ENCODE assay signal across 9 mouse cellular contexts in genomic region chr16:17234499-17234895, GRCm38 (mm10). TPM values are rescaled to one million over a fixed set of nuclear protein-coding genes. Genes with fewer than 3 reads are reported as not detected.
DNase-seq lines count a peak whose midpoint lies in the region; ATAC-seq lines count a peak whose summit lies in the region.
"Had no signal": no experiment of that assay in that cellular context is flagged by ENCODE, and none has a peak within 500 bp of the region (broad histone marks: within the 10 kb centered on the region; RNA-seq: fewer than 3 reads in every experiment).

No protein-coding gene starts in this region.

- intact Hi-C loops in gastrocnemius, postnatal 14 days (cut with DNase I; ENCODE audit: low total_unique reads): loop anchor here (10.0 kb wide), 1 partner anchor 1640 kb away; the partner anchor contains the start of genes Hira and Mrpl40

- H3K27ac ChIP-seq in kidney, embryonic 15.5 days: peak overlapping the region; percentile 90
- peak overlapping the region; percentile 95 for H3K27ac ChIP-seq in forebrain, embryonic 16.5 days (ENCODE audit: low read length)
- peak overlapping the region; percentile 84; the same call in 1 of the 2 replicates for H3K27ac ChIP-seq in stomach, embryonic 14.5 days (ENCODE audit: low read length)

- H3K36me3 ChIP-seq in kidney, embryonic 15.5 days: no peaks in the 10 kb centered on the region
- no peaks in the 10 kb centered on the region for H3K36me3 ChIP-seq in forebrain, embryonic 16.5 days (ENCODE audit: control insufficient read depth, insufficient read depth)
- no peaks in the 10 kb centered on the region for H3K36me3 ChIP-seq in stomach, embryonic 14.5 days (ENCODE audit: control insufficient read depth, insufficient read depth, low read length)

- H3K9me3 ChIP-seq in kidney, embryonic 15.5 days (replicated peaks): no peaks in the 10 kb centered on the region
- H3K9me3 ChIP-seq in forebrain, embryonic 16.5 days (ENCODE audit: control insufficient read depth, low read length): no peaks in the 10 kb centered on the region
- no peaks in the 10 kb centered on the region; the same call in 1 of the 2 replicates for H3K9me3 ChIP-seq in stomach, embryonic 14.5 days (ENCODE audit: control insufficient read depth, low read depth, low read length)

- 3% methylated on average over 12 of the region's 12 CpGs for whole genome bisulfite sequencing in kidney, embryonic 15.5 days
- 3% methylated on average over 12 of the region's 12 CpGs for WGBS in forebrain, embryonic 16.5 days
- WGBS in stomach, embryonic 14.5 days: 3% methylated on average over 12 of the region's 12 CpGs

- DNase-seq in kidney, postnatal 14 days: no peak
- peak; percentile 39 for DNase-seq in cerebellum, adult 11-12 months
- peak; percentile 20 to 42 for DNase-seq in kidney, postnatal 25 days
- DNase-seq in lung, postnatal 14 days: peak; percentile 19
- no peak for DNase-seq in gastrocnemius, postnatal 14 days

- H3K4me2 ChIP-seq in kidney, embryonic 15.5 days: peak overlapping the region; percentile 92
- peak overlapping the region; percentile 84 for H3K4me2 ChIP-seq in forebrain, embryonic 16.5 days (ENCODE audit: low read length)
- H3K4me2 ChIP-seq in stomach, embryonic 14.5 days (replicated peaks; ENCODE audit: low read depth, low read length): peak overlapping the region; percentile 78

- H3K4me1 ChIP-seq in kidney, embryonic 15.5 days: peaks cover 49% of the 10 kb centered on the region
- peaks cover 24% of the 10 kb centered on the region for H3K4me1 ChIP-seq in forebrain, embryonic 16.5 days (replicated peaks; ENCODE audit: control insufficient read depth, insufficient read depth, low read length)
- peaks cover 25% of the 10 kb centered on the region for H3K4me1 ChIP-seq in stomach, embryonic 14.5 days (ENCODE audit: control insufficient read depth, insufficient read depth, low read length)

- peak overlapping the region; percentile 91 for H3K9ac ChIP-seq in kidney, embryonic 15.5 days
- peak overlapping the region; percentile 96 for H3K9ac ChIP-seq in forebrain, embryonic 16.5 days (replicated peaks; ENCODE audit: low read depth, low read length)
- peak overlapping the region; percentile 67 for H3K9ac ChIP-seq in stomach, embryonic 14.5 days (replicated peaks; ENCODE audit: low read depth, low read length)

- no peaks in the 10 kb centered on the region for H3K27me3 ChIP-seq in kidney, embryonic 15.5 days
- no peaks in the 10 kb centered on the region for H3K27me3 ChIP-seq in forebrain, embryonic 16.5 days (replicated peaks; ENCODE audit: control insufficient read depth, insufficient read depth, low read length)
- H3K27me3 ChIP-seq in stomach, embryonic 14.5 days (ENCODE audit: control insufficient read depth, insufficient read depth, low read length): no peaks in the 10 kb centered on the region

- ATAC-seq in kidney, embryonic 15.5 days (replicated peaks; ENCODE audit: low FRiP score): no peak
- ATAC-seq in forebrain, embryonic 16.5 days: no peak
- ATAC-seq in stomach, embryonic 14.5 days (ENCODE audit: insufficient number of reproducible peaks, insufficient read depth, low FRiP score, low read depth): no peak

- H3K4me3 ChIP-seq in kidney, embryonic 15.5 days (replicated peaks): peak overlapping the region; percentile 91
- peak overlapping the region; percentile 90 for H3K4me3 ChIP-seq in forebrain, embryonic 16.5 days (replicated peaks; ENCODE audit: low read length)
- peak overlapping the region; percentile 74 for H3K4me3 ChIP-seq in stomach, embryonic 14.5 days (ENCODE audit: low read depth, low read length)

RNA-seq across cellular contexts. Expression of gene Hic2, which starts 1.1 kb away (rescaled TPM):
- polyA plus RNA-seq in kidney, embryonic 15.5 days (2015; fragmentation: Nextera tagmentation; extraction: Ambion mirVana): 4.6 and 4.8 TPM in 2 replicates
- polyA plus RNA-seq in forebrain, embryonic 16.5 days (2015; fragmentation: Nextera tagmentation; extraction: Ambion mirVana): 7.1 and 9.4 TPM in 2 replicates
- 4.8 and 5.2 TPM in 2 replicates for polyA plus RNA-seq in stomach, embryonic 14.5 days (2014; fragmentation: Nextera tagmentation; extraction: Ambion mirVana)
- 1 to 10 TPM; 1.1 to 1.2 TPM for total RNA-seq in gastrocnemius, postnatal 14 days (2021)

RNA-seq across cellular contexts. Expression of gene Rimbp3, which starts 26.1 kb away (rescaled TPM):
- polyA plus RNA-seq in kidney, embryonic 15.5 days (2015; fragmentation: Nextera tagmentation; extraction: Ambion mirVana): 0.44 and 0.73 TPM in 2 replicates
- polyA plus RNA-seq in forebrain, embryonic 16.5 days (2015; fragmentation: Nextera tagmentation; extraction: Ambion mirVana): 1.8 and 2.3 TPM in 2 replicates
- 0.65 and 0.69 TPM in 2 replicates for polyA plus RNA-seq in stomach, embryonic 14.5 days (2014; fragmentation: Nextera tagmentation; extraction: Ambion mirVana)
- under 1 TPM in 1 of 2 experiments, not detected in 1; 0.10 TPM for total RNA-seq in gastrocnemius, postnatal 14 days (2021)
- total RNA-seq: adrenal gland, postnatal 36 days had no signal

RNA-seq across cellular contexts. Expression of gene Ube2l3, which starts 32.0 kb away (rescaled TPM):
- polyA plus RNA-seq in kidney, embryonic 15.5 days (2015; fragmentation: Nextera tagmentation; extraction: Ambion mirVana): 360 and 379 TPM in 2 replicates
- 298 and 325 TPM in 2 replicates for polyA plus RNA-seq in forebrain, embryonic 16.5 days (2015; fragmentation: Nextera tagmentation; extraction: Ambion mirVana)
- 325 and 353 TPM in 2 replicates for polyA plus RNA-seq in stomach, embryonic 14.5 days (2014; fragmentation: Nextera tagmentation; extraction: Ambion mirVana)
- 100 to 1,000 TPM; 144 TPM for total RNA-seq in gastrocnemius, postnatal 14 days (2021)

RNA-seq across cellular contexts. Expression of gene Tmem191c, which starts 41.4 kb away (rescaled TPM):
- polyA plus RNA-seq in kidney, embryonic 15.5 days (2015; fragmentation: Nextera tagmentation; extraction: Ambion mirVana): 13.3 and 17.7 TPM in 2 replicates
- polyA plus RNA-seq in forebrain, embryonic 16.5 days (2015; fragmentation: Nextera tagmentation; extraction: Ambion mirVana): 23.0 and 43.0 TPM in 2 replicates
- 11.7 and 11.8 TPM in 2 replicates for polyA plus RNA-seq in stomach, embryonic 14.5 days (2014; fragmentation: Nextera tagmentation; extraction: Ambion mirVana)
- 1 to 10 TPM in 1 of 2 experiments, under 1 TPM in 1; 0.96 to 1.2 TPM for total RNA-seq in gastrocnemius, postnatal 14 days (2021)

Comparison
In these comparisons a context has a peak if more than half of its experiments do, and no peak if none do; other contexts are left out.
1. DNase-seq: peak in cerebellum, adult 11-12 months (single experiment), kidney, postnatal 25 days (2 of 2) and lung, postnatal 14 days (single experiment); none in kidney, postnatal 14 days (single experiment) and gastrocnemius, postnatal 14 days (single experiment).
2. Peak in every context shown above with its lines, with median percentiles within 50 percentile points of each other: H3K27ac ChIP-seq, H3K4me2 ChIP-seq, H3K4me3 ChIP-seq and H3K9ac ChIP-seq.